Mouse (Mus musculus) heart, postnatal 36 days (tissue): ENCODE data around the gene Itgal. TPM values are rescaled to one million over a fixed set of nuclear protein-coding genes. Genes with fewer than 3 reads are reported as not detected.

ENCODE experiments used
- DNase-seq, 2 experiments: peaks; one replicate each; pipeline ENCODE4 v3.0.0; 2021 to 2022
- intact Hi-C: fragments of 180-260 bp; cut with DNase I; formaldehyde crosslinking; loops from one replicate; pipeline ENCODE4 v1.15.1; 2025
- total RNA-seq, 2 experiments: library from RNA; stranded (reverse); gene quantifications; 2 replicates each; pipeline ENCODE4 v1.2.3; 2021

The Itgal gene
- total RNA-seq, 2 experiments from 2014 or later = 1.2 to 1.5 TPM

GRCm38 (mm10) chr7:127273925-127274789 lies 21.9 kb upstream of the Itgal start, which contains the start of gene Sephs2:
TSS of gene Sephs2 (minus strand) at chr7:127274055.
- peak; percentile 98 for DNase-seq
- intact Hi-C loops = loop anchor here (2.0 kb wide), 1 partner anchor 13 kb away; the partner anchor contains the start of gene Dctpp1

- intact Hi-C loops = no loop called here
- no peak for DNase-seq
These were observed 19.5 kb upstream of the Itgal start for GRCm38 (mm10) chr7:127276519-127276961.

GRCm38 (mm10) chr7:127278311-127278710 lies 17.7 kb upstream of the Itgal start:
- intact Hi-C loops = no loop called here
- no peak for DNase-seq

GRCm38 (mm10) chr7:127280092-127280491 lies 16.0 kb upstream of the Itgal start:
- no peak for DNase-seq
- intact Hi-C loops = no loop called here

- intact Hi-C loops = no loop called here
- DNase-seq = no peak
These were observed 14.9 kb upstream of the Itgal start for GRCm38 (mm10) chr7:127281114-127281513.

GRCm38 (mm10) chr7:127282190-127282589 lies 13.9 kb upstream of the Itgal start:
- intact Hi-C loops = no loop called here
- no peak for DNase-seq

- DNase-seq = no peak
- intact Hi-C loops = no loop called here
These were observed 10.9 kb upstream of the Itgal start for GRCm38 (mm10) chr7:127285154-127285553.

GRCm38 (mm10) chr7:127287940-127288339 lies 8.1 kb upstream of the Itgal start:
- intact Hi-C loops = no loop called here
- DNase-seq = no peak

- intact Hi-C loops = no loop called here
These were observed 6.8 kb upstream of the Itgal start for GRCm38 (mm10) chr7:127289306-127289705.

GRCm38 (mm10) chr7:127290142-127290541 lies 5.9 kb upstream of the Itgal start:
- DNase-seq = no peak
- intact Hi-C loops = no loop called here

More at GRCm38 (mm10) chr7:127289306-127289705, 6.8 kb upstream of the Itgal start:
- no peak for DNase-seq

GRCm38 (mm10) chr7:127296786-127297555 lies 911 bp downstream of the Itgal start:
- DNase-seq = no peak
- intact Hi-C loops = no loop called here

GRCm38 (mm10) chr7:127297586-127298193 lies 1.6 kb downstream of the Itgal start:
- DNase-seq = no peak
- intact Hi-C loops = no loop called here

GRCm38 (mm10) chr7:127308431-127308830 lies 12.4 kb downstream of the Itgal start:
- DNase-seq = no peak
- intact Hi-C loops = loop anchor here (5.0 kb wide), 1 partner anchor 99 kb away; the partner anchor contains the start of gene Zfp764

GRCm38 (mm10) chr7:127308887-127309286 lies 12.8 kb downstream of the Itgal start:
- peak; percentile 46 to 48 for DNase-seq

GRCm38 (mm10) chr7:127309951-127310350 lies 13.9 kb downstream of the Itgal start:
- intact Hi-C loops = loop anchor here (1.0 to 5.0 kb wide), 2 partner anchors 97 to 188 kb away; partner anchors contain the start of gene Zfp764
- no peak for DNase-seq

More at GRCm38 (mm10) chr7:127308887-127309286, 12.8 kb downstream of the Itgal start:
- intact Hi-C loops = loop anchor here (1.0 to 5.0 kb wide), 2 partner anchors 98 to 189 kb away; partner anchors contain the start of gene Zfp764

- intact Hi-C loops = no loop called here
- DNase-seq = no peak
These were observed 17.9 kb downstream of the Itgal start for GRCm38 (mm10) chr7:127313912-127314311.

GRCm38 (mm10) chr7:127321106-127321505 lies 25.0 kb downstream of the Itgal start:
- DNase-seq = no peak
- intact Hi-C loops = no loop called here

GRCm38 (mm10) chr7:127322085-127322484 lies 26.0 kb downstream of the Itgal start:
- intact Hi-C loops = no loop called here
- no peak for DNase-seq

GRCm38 (mm10) chr7:127324944-127325343 lies 28.9 kb downstream of the Itgal start:
- intact Hi-C loops = no loop called here
- no peak for DNase-seq

- no peak for DNase-seq
- intact Hi-C loops = no loop called here
These were observed 29.5 kb downstream of the Itgal start for GRCm38 (mm10) chr7:127325550-127325949.

GRCm38 (mm10) chr7:127326685-127327084 lies 30.6 kb downstream of the Itgal start:
- intact Hi-C loops = no loop called here
- peak; percentile 56 to 60 for DNase-seq
